Mouse (Mus musculus): ENCODE measurements around the gene B4galt5.

B4galt5 gene

DNA sequence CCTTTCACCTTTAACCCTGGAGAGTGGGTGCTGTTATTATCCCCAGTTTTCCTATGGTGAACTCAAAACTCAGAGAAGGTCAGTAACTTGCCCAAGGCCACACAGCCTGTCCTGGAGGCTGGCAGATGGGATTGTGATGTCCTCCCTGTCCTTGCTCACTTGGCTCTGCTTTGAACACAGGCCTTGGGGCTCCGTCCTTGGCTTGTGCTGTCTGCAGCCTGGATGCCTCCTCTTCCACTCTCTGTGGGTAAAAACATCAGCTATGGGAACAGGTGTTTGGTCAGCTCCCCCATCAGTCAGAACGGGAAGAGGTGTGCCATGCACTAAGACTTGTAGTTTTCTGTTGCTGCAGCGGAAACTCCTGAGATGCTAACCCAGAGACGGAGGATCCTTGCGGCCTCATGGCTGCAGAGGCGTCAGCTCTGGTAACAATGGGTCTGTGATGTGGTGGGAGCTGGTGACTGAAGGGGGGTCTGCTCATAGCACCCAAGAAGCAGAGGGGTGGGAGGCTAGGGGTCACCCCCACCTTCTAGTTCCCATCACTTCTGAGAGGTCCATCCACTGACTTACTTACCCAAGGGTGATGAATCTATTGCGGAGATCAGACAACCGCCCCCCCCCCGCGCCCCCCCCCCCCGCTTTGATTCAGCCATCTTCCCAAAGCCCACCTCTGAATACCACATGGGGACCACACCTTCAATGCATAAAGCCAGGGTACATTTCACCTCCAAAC lies 98.8 kb downstream of the B4galt5 start:
- DNase-seq, result no peak

DNA sequence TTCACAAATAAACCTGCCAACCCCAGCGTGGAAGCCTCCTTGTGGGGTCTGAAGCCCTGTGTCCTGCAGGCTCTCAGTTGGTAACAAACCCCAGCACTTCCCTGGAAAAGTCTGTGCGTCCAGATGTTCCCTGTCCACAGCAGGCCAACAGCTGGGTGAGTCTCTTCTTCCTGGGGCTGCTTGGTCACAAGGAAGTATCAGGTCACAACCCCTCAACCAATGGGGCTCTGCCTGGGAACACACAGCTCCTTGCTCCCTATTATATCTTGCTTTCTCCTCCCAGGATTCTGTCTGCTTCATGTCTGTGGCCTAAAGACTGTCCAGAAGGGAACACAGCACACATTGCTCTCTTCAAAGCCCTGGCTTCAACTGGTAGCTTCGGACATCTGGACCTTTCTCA lies 99.4 kb downstream of the B4galt5 start:
- no peak for DNase-seq

All from cerebellum, postnatal 10 days (tissue).